Mouse (Mus musculus): ENCODE measurements around the gene Jade1. TPM values are rescaled to one million over a fixed set of nuclear protein-coding genes. Genes with fewer than 3 reads are reported as not detected.

Jade1 gene
- polyA plus RNA-seq, 1 experiment from 2014 or later: 13.1 TPM

DNA sequence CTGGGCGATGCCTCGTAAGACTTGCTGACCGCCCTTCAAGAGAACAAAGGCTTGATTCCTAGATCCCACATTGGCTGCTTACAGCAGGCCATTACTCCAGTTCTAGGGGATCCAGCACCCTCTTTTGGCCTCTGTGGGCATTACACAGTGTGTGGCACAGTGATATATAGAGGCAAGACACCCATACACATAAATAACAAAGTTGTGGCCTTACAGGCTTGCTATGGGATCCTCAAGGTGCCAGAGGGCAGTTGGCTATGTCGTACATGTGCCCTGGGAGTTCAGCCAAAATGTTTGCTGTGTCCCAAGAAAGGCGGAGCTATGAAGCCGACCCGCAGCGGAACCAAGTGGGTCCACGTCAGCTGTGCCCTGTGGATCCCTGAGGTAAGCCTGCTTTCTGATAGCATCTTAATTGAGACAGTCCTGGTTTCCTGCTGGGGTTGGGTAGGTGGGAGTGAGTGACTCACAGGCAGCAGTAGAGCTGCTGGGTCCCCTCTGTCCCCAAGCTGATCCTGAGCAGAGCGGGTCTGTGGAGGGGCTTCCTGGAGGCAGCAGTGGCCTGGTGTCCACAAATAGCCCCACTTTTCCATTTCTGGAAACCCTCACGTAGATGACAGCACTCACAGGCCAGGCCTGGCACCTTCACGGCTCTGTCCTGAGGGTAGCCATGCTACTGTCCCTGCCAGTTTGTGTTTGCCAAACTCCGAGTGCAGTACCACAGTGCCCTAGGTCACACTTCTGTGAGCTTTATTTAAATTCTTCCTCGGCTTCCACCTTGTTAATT lies 44.5 kb downstream of the Jade1 start:
- Histone ChIP-seq H3K27ac (replicated peaks; ENCODE audit: low read depth, low read length) (no peak overlapping the region), H3K9me3 (replicated peaks; ENCODE audit: control insufficient read depth, low read length) (no peaks in the 10 kb centered on the region), H3K4me3 (ENCODE audit: low read depth, low read length) (no peak overlapping the region), H3K9ac (replicated peaks; ENCODE audit: low read length) (no peak overlapping the region), H3K4me1 (ENCODE audit: control insufficient read depth, insufficient read depth, low read length) (no peaks in the 10 kb centered on the region), H3K27me3 (ENCODE audit: control insufficient read depth, insufficient read depth, low read length) (no peaks in the 10 kb centered on the region), H3K4me2 (ENCODE audit: low read depth, low read length) (no peak overlapping the region), H3K36me3 (replicated peaks; ENCODE audit: control insufficient read depth, insufficient read depth, low read depth, low read length) (no peaks in the 10 kb centered on the region)
- ATAC-seq (replicated peaks; ENCODE audit: insufficient number of reproducible peaks, low FRiP score, low TSS enrichment, low read depth): peak; percentile 63
- WGBS: 84% methylated on average over 14 of the region's 14 CpGs
- DNase-seq (ENCODE audit: low spot score): peak; percentile 53

DNA sequence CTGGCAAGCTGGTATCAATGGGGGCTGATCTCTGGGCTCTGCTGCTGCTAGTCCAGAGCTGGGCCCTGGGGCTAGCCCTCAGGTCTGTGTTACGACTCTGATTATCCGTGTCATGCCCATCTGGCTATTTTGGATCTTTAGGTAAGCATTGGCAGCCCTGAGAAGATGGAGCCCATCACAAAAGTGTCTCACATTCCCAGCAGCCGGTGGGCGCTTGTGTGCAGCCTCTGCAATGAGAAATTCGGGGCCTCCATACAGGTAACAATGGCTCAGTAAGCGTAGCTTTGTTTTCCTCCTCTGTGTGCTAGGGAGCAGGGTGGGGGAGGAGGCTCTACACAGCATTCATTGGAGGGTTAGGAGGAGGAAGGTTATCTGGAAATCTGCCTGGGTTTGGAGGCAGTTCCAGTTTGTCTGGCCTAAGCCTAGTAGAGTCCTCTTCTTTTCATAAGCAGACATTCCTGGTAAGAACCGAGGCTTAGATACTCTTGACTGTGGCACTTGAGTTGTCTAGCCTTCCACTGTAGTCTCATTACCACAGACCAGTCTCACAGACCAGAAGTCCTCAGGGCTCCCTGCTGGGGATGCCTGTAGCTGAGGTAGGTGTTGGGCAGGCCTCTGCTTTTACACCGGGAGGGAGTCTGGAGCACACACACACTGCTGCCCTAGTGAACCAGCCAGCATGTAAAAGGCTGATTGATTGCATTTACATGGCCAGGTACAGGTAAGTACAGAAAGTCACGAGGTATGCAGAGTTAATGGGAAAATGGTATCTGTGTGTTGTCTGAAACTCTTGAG lies 45.9 kb downstream of the Jade1 start:
- 74% methylated on average over 9 of the region's 9 CpGs for WGBS
- Histone ChIP-seq H3K27ac (replicated peaks; ENCODE audit: low read depth, low read length) (no peak overlapping the region), H3K9ac (replicated peaks; ENCODE audit: low read length) (no peak overlapping the region), H3K9me3 (replicated peaks; ENCODE audit: control insufficient read depth, low read length) (no peaks in the 10 kb centered on the region), H3K27me3 (ENCODE audit: control insufficient read depth, insufficient read depth, low read length) (no peaks in the 10 kb centered on the region), H3K4me2 (ENCODE audit: low read depth, low read length) (no peak overlapping the region), H3K4me1 (ENCODE audit: control insufficient read depth, insufficient read depth, low read length) (no peaks in the 10 kb centered on the region), H3K4me3 (ENCODE audit: low read depth, low read length) (no peak overlapping the region), H3K36me3 (replicated peaks; ENCODE audit: control insufficient read depth, insufficient read depth, low read depth, low read length) (no peaks in the 10 kb centered on the region)
- DNase-seq (ENCODE audit: low spot score) (no peak), ATAC-seq (replicated peaks; ENCODE audit: insufficient number of reproducible peaks, low FRiP score, low TSS enrichment, low read depth) (no peak)

DNA sequence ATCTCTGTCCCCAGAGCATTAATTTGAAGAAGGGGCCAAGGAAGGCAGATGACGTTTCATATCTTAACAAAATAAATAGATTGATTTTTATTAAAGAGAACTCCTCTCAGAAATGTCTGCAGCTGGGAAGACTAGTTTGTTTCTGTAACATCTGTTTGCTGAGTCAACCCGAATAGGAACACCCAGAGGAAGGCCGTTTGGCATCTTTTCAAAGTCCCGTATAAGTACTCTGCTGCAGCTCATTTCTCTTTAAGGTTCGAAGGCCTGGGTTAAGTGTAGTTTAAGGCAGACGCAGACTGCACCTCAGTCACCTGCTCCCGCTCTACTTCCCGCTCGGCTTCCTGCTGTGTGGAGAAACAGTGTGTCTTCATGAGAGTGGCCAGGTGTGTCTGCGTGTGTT lies 47.4 kb downstream of the Jade1 start:
- ATAC-seq (replicated peaks; ENCODE audit: insufficient number of reproducible peaks, low FRiP score, low TSS enrichment, low read depth) (no peak), DNase-seq (ENCODE audit: low spot score) (no peak)
- no peaks in the 10 kb centered on the region for H3K9me3 ChIP-seq (replicated peaks; ENCODE audit: control insufficient read depth, low read length)
- no peak overlapping the region for H3K4me3 ChIP-seq (ENCODE audit: low read depth, low read length)
- no peak overlapping the region for H3K4me2 ChIP-seq (ENCODE audit: low read depth, low read length)
- H3K27me3 ChIP-seq (ENCODE audit: control insufficient read depth, insufficient read depth, low read length): no peaks in the 10 kb centered on the region
- H3K4me1 ChIP-seq (ENCODE audit: control insufficient read depth, insufficient read depth, low read length): no peaks in the 10 kb centered on the region
- H3K36me3 ChIP-seq (replicated peaks; ENCODE audit: control insufficient read depth, insufficient read depth, low read depth, low read length): no peaks in the 10 kb centered on the region
- H3K9ac ChIP-seq (replicated peaks; ENCODE audit: low read length): no peak overlapping the region
- no peak overlapping the region for H3K27ac ChIP-seq (replicated peaks; ENCODE audit: low read depth, low read length)
- 62% methylated on average over 10 of the region's 10 CpGs for WGBS

DNA sequence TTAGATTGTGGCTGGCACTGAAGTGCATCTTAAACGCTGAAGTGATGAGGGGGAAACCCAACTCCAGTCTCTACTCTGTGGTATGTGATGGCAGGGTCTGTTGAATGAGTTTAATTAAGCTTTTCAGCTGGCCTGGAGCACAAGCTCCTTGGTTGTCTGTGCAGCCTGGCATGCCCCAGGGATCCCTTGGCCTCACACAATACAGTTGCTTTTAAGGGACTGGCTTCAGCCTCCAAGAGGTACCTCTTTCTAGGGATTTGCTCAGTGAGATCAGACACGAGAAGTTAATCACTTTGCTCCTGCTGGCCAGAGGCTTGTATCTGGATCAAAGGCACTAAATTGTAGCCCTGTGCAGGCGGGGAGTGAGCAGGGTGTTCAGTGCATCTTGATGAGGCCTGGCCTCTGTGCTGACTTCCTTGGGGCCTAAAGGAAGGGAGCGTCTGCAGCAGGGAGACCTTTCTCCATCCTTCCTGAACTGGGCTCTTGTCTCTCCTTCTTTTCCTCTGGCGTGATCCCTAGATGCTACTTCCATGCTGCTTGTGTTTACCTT lies 48.0 kb downstream of the Jade1 start:
- ATAC-seq (replicated peaks; ENCODE audit: insufficient number of reproducible peaks, low FRiP score, low TSS enrichment, low read depth): no peak
- Histone ChIP-seq H3K27ac (replicated peaks; ENCODE audit: low read depth, low read length) (no peak overlapping the region), H3K4me3 (ENCODE audit: low read depth, low read length) (no peak overlapping the region), H3K27me3 (ENCODE audit: control insufficient read depth, insufficient read depth, low read length) (no peaks in the 10 kb centered on the region), H3K36me3 (replicated peaks; ENCODE audit: control insufficient read depth, insufficient read depth, low read depth, low read length) (no peaks in the 10 kb centered on the region), H3K9me3 (replicated peaks; ENCODE audit: control insufficient read depth, low read length) (no peaks in the 10 kb centered on the region), H3K4me2 (ENCODE audit: low read depth, low read length) (no peak overlapping the region), H3K9ac (replicated peaks; ENCODE audit: low read length) (no peak overlapping the region), H3K4me1 (ENCODE audit: control insufficient read depth, insufficient read depth, low read length) (no peaks in the 10 kb centered on the region)
- DNase-seq (ENCODE audit: low spot score): no peak
- 31% methylated on average over 5 of the region's 5 CpGs for WGBS

DNA sequence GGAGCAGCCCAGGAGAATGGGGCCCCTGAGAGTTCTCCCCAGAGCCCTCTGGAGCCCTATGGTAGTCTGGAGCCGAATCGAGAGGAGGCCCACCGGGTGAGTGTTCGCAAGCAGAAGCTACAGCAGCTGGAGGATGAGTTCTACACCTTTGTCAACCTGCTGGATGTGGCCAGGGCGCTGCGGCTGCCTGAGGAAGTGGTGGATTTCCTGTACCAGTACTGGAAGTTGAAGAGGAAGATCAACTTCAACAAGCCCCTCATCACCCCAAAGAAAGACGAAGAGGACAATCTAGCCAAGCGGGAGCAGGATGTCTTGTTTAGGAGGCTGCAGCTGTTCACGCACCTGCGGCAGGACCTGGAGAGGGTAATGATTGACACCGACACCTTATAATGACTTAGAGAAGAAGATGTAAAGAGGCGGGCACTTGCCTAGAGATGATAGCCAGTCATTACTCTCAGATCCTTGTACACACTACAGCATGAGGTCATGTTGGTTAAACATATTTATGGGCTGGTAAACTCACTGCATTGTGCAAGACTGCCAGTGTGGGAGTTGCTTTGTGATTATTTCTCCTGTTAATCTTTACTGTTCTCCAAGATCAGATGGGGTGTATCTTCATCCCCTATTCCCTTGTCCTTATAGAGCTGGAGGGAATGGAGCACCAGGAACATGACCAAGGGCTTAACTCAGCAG lies 49.2 kb downstream of the Jade1 start:
- no peak for ATAC-seq (replicated peaks; ENCODE audit: insufficient number of reproducible peaks, low FRiP score, low TSS enrichment, low read depth)
- DNase-seq (ENCODE audit: low spot score): no peak
- 90% methylated on average over 12 of the region's 12 CpGs for WGBS

DNA sequence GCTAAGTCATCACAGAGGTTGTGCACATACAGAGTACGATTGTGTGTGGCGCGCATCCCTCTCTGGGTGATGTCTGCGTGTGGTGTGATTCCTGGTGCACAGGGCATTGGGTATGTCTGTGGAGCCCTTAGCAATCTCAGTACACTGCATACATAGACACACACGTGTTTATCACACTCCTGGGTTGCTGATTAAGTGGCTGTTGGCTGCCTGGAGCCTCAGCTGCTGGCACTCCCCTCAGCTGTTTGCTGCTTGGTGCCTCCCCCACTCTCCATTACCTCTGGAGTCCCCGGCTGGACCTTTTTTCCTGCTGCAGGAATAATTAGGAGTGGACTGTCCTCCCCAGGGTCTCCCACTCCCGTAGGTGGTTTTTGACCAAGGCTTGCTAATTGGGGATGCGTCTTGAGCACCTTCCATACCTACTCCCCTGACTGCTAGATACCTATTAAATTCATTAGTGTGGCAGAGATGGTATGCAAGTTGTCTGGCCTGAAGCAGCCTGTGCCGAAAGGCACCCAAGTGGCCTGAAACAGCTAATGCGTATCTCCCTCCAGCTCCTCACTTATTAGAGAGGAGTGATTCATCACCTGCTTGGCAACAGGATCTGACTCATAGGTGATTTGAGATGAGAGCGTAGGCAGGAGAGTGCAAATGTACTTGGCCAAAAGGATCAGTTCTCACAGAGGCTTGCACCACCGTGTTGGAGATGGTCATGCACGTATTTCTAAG lies 50.2 kb downstream of the Jade1 start:
- Histone ChIP-seq H3K27me3 (ENCODE audit: control insufficient read depth, insufficient read depth, low read length) (no peaks in the 10 kb centered on the region), H3K9me3 (replicated peaks; ENCODE audit: control insufficient read depth, low read length) (no peaks in the 10 kb centered on the region), H3K4me1 (ENCODE audit: control insufficient read depth, insufficient read depth, low read length) (no peaks in the 10 kb centered on the region), H3K36me3 (replicated peaks; ENCODE audit: control insufficient read depth, insufficient read depth, low read depth, low read length) (no peaks in the 10 kb centered on the region), H3K4me2 (ENCODE audit: low read depth, low read length) (no peak overlapping the region), H3K4me3 (ENCODE audit: low read depth, low read length) (no peak overlapping the region), H3K9ac (replicated peaks; ENCODE audit: low read length) (no peak overlapping the region), H3K27ac (replicated peaks; ENCODE audit: low read depth, low read length) (no peak overlapping the region)
- DNase-seq (ENCODE audit: low spot score): no peak
- peak; percentile 21; the same call in 1 of the 2 replicates for ATAC-seq (replicated peaks; ENCODE audit: insufficient number of reproducible peaks, low FRiP score, low TSS enrichment, low read depth)
- 91% methylated on average over 13 of the region's 13 CpGs for WGBS

More for the DNA sequence above, 49.2 kb downstream of the Jade1 start:
- Histone ChIP-seq H3K27ac (replicated peaks; ENCODE audit: low read depth, low read length) (no peak overlapping the region), H3K36me3 (replicated peaks; ENCODE audit: control insufficient read depth, insufficient read depth, low read depth, low read length) (no peaks in the 10 kb centered on the region), H3K27me3 (ENCODE audit: control insufficient read depth, insufficient read depth, low read length) (no peaks in the 10 kb centered on the region), H3K9me3 (replicated peaks; ENCODE audit: control insufficient read depth, low read length) (no peaks in the 10 kb centered on the region), H3K4me3 (ENCODE audit: low read depth, low read length) (no peak overlapping the region), H3K4me2 (ENCODE audit: low read depth, low read length) (no peak overlapping the region), H3K4me1 (ENCODE audit: control insufficient read depth, insufficient read depth, low read length) (no peaks in the 10 kb centered on the region), H3K9ac (replicated peaks; ENCODE audit: low read length) (no peak overlapping the region)

DNA sequence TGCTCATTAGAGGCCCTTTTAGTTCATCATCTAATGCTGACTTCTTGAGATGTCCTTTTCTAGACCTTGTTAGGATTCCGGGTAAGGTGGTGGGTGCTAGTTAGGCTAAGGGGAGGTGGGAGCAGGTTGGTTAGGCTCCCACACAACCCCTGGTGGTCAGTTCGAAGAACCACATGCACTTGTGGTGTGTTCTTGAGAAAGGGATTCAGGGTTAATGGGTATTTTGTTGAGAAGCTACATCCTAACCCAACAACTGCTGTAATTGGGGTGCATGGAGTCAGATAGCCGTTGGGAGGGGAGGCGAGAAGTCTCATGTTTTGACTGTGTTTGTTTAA lies 50.8 kb downstream of the Jade1 start:
- Histone ChIP-seq H3K4me3 (ENCODE audit: low read depth, low read length) (no peak overlapping the region), H3K4me1 (ENCODE audit: control insufficient read depth, insufficient read depth, low read length) (no peaks in the 10 kb centered on the region), H3K36me3 (replicated peaks; ENCODE audit: control insufficient read depth, insufficient read depth, low read depth, low read length) (no peaks in the 10 kb centered on the region), H3K27ac (replicated peaks; ENCODE audit: low read depth, low read length) (no peak overlapping the region), H3K4me2 (ENCODE audit: low read depth, low read length) (no peak overlapping the region), H3K27me3 (ENCODE audit: control insufficient read depth, insufficient read depth, low read length) (no peaks in the 10 kb centered on the region), H3K9ac (replicated peaks; ENCODE audit: low read length) (no peak overlapping the region), H3K9me3 (replicated peaks; ENCODE audit: control insufficient read depth, low read length) (no peaks in the 10 kb centered on the region)
- no peak for DNase-seq (ENCODE audit: low spot score)
- WGBS: 83% methylated on average over 4 of the region's 4 CpGs
- ATAC-seq (replicated peaks; ENCODE audit: insufficient number of reproducible peaks, low FRiP score, low TSS enrichment, low read depth): no peak

Measured in embryonic facial prominence, embryonic 11.5 days (tissue).